Mouse (Mus musculus) telencephalon, adult 2 months (tissue): Measurements from ENCODE around the gene Adamts16.
A peak's percentile ranks its signal among the peaks of the same experiment; 100 is the strongest.

ENCODE experiments used
- DNase-seq: peaks from one replicate; pipeline ENCODE4 v3.0.0-alpha.2; 2011; ENCODE audit warnings: low read depth, low spot score

Adamts16 gene

GRCm38 (mm10) chr13:70832593-70833138 lies 8.9 kb downstream of the Adamts16 start:
- DNase-seq: no peak

GRCm38 (mm10) chr13:70831041-70831440 lies 10.6 kb downstream of the Adamts16 start:
- no peak for DNase-seq

DNA sequence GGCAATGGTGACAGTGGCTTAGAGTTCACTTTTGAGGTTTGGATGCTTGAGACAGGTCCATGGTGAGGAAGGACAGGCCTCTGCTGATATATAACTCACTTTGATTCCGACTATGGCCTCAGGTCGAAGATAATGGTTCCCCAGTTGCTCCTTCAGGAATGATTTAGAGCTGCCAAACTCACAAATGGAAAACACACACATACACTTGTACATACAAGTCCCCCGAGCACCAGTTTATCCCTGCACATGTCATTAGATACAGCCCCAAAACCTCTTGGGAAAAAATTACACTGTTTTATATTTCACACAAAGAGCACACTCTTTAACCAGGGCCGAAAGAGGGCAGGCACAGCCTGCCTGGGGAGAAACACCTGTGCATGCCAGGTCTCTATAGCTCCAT lies 14.1 kb downstream of the Adamts16 start:
- no peak for DNase-seq

- DNase-seq: no peak
Observed at GRCm38 (mm10) chr13:70825265-70825664, 16.3 kb downstream of the Adamts16 start.

DNA sequence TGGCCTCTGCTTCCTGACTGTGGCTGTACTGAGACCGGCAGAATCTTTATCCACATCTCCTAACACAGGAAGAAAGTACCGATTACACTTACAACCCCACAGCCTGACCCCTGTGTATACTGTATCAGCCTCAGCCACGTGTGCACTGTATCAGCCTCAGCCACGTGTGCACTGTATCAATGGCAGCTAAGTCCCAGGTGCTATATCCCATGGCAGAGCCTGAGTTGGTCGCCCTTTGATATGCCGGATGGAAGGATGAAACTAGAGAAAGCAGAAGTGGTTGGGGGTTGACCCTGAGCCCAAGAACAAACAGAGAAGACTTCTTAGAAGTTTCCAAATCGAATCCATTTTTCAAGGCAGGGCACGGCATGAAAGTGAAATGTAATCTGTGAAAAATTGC lies 17.9 kb downstream of the Adamts16 start:
- DNase-seq: no peak

GRCm38 (mm10) chr13:70818982-70819381 lies 22.6 kb downstream of the Adamts16 start:
- DNase-seq: no peak

DNA sequence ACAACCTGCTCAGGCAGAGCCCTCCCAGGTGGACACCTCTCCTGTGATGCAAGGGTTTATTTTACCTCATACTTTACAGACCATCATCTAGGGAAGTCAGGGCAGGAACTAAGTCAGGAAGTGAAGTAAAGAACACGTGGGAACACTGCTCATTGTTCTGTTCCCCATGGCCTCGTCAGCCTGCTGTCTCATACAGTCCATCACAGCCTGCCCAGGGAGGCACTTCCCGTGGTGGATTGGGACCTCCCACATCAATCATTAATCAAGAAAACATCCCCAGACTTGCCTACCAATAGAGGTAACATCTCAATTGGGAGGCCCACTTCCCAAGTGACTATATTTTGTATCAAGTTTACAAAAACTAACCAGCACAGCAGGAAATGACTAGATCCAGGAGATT lies 27.2 kb downstream of the Adamts16 start:
- DNase-seq: no peak

GRCm38 (mm10) chr13:70805506-70805905 lies 36.1 kb downstream of the Adamts16 start:
- DNase-seq: no peak

DNA sequence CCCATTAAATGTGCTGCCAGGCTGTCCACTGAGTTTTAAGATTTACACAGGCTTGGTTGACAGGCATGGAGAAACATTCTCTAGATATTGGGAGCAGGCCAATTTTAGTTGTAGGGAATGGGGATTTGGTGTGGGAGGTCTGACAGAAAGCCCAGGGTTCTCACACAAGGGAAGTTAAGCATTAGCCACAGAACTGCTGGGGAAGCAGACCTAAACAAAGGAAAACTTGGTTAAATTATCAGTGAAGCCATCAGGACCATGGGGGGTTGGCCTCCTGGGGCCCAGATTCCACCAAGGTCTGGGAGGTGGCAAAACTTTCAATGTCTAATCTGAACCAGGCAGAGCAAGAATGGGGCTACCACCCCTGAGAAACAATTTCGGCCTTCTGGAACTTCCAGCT lies 38.8 kb downstream of the Adamts16 start:
- DNase-seq: no peak

DNA sequence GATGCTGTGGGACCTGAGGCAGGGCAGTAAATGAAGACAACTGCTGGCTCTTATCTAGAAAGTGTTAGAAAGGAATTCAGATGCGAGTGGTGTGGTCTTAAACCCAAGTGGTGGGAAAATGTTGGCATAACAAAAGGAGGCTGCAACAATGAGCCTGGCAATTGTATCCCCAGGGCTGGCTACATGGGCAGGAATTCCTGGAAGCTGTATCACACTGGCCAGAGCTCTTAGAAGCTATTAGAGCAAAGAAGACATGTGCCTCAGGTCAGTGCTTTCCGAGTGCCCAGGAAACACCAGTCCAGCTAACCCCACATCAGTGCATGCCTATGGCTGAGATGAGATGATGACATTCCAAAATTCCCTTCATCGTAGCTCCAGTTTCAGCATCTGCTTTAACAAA lies 42.3 kb downstream of the Adamts16 start:
- DNase-seq: no peak

DNA sequence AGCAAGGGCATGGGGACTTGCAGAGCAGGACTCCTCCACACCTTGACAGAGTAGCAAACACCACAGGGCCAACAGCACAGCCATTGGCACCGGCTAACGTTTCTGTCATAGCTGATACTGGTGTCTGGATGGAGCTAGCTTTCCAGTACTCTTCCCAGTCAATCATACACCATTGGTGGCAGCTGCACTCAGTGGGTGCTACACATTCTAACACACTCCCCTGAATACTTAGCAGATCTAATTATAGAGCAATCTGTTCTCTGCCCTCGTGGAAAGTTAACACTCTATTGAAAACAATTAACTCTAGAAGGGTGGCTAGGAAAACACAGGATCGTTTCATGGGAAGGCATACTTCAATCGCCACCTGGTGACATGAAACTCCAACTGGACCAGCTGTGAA lies 43.2 kb downstream of the Adamts16 start:
- DNase-seq: peak; percentile 65

GRCm38 (mm10) chr13:70794074-70794572 lies 47.5 kb downstream of the Adamts16 start:
- peak; percentile 63 for DNase-seq

DNA sequence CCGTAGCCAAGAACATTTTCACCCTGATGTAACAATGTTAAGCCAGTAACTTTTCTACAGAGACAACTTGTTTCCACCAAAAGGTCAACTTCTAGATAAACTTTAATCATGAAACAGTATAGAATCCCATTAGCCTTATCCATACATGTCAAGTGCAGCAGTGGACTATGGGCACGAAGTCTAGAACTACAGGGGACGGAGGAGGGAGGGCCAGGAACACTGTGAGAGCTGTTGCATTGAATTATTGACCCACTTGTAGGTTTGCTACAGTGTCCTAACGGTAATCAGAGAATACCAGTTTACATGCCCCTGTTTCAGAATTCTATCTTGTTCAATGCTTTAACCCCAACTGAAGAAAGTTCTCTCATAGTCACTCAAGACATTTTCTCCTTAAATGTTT lies 48.0 kb downstream of the Adamts16 start:
- no peak for DNase-seq

- DNase-seq: no peak
Observed at GRCm38 (mm10) chr13:70792950-70793349, 48.7 kb downstream of the Adamts16 start.

DNA sequence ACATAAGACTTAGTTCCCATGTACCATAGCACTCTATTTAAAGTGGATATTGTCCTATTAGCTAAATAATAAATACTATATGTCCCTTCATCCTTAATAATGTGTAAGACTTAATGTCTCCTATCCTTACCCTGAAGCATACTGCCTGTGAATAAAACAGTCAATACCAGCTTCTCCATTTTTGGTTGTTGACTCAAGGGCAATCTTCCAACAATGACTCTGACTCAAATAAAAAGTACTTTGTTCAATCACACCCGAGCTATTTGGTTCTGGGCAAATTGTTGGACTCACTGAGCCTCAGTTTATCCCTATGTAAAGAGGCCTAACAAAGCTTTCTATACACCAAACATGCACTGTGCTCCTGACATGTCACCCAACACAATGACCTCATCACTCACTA lies 51.8 kb downstream of the Adamts16 start:
- DNase-seq: no peak

DNA sequence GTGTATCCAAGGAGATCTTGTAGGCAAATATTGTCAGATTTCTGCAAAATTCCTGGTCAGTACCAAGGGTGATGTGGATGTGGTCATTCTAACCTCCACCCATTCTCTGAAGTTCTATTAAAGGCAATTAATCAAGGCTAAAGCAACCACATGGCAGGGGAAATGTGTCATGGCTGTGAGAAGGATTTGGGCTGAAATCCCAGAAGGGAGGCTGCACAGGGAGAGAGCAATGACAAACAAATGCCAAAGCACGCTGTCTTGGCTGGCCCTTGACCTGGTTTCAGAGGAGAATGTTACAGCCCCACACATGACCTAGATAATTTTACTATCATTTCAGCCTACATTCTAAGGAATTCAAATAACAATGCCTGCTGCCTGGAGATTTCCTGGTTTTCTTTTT lies 52.6 kb downstream of the Adamts16 start:
- DNase-seq: no peak

DNA sequence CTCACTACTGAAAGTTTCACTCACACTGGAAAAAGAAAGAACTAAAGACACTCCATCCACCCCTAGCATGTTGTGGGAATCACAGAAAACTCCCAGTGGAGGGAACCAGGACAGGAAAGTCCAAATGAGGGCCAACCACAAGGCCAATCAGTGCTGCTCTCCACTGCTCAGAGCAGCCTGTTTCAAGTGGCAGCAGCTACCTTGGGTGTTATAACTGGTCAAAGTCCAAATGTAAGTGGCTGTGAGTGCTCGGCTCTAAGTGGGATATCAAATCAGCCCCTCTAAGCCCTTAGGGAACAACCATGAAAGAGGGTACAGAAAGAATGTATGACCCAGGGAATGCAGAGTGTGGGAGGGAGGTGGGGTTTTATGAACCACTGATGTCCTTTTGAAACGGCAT lies 56.5 kb downstream of the Adamts16 start:
- DNase-seq: no peak

GRCm38 (mm10) chr13:70784126-70784525 lies 57.5 kb downstream of the Adamts16 start:
- no peak for DNase-seq

DNA sequence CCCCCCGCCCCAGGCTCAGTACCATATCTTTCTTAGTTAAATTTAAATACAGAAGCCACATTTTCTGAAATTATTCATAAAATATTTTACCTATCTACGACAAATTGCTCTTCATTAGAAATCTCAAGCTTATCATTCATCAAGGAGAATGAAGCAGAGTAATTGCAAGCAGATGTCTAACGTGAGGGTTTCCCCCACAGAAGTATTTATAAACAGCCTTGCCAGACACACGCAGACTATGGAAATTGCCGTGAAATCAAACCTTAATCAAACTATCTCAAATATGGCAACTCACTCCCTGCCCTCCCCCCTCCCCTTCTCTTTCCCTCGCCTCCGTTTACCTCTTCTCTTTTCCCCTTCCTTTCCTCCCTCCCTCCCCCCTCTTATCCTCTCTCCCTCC lies 61.8 kb downstream of the Adamts16 start:
- no peak for DNase-seq

DNA sequence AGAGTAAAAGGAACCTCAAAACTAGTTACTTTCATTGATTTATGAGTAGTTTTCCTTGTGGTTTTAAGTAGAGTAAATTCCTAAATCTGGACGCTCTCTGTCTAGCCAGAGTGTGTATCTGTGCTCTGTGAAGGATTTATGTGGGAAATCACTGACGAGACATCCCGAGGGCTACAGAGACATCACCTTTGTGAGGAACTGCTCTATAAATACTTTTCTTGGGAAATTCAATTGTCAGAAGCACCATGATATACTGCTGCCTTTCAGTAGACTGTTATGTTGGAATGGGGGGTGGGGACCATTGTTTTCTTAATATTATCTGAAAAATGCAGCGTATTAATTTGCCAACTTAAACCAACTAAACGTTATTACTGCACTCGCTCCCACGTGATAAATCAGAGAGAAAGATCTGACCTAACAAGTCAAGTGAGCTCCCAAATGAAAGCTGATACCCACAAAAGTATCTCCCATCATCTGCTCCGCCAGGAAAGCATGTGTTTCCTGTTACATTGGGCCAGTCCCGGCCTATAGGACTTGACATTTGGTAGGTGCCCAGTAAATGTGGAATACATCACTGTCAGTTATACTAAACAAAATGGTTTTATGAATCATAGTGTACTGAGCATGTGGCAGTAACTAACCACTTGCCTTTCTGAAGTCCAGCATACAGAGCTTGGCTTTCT lies 62.6 kb downstream of the Adamts16 start:
- no peak for DNase-seq

GRCm38 (mm10) chr13:70771100-70771499 lies 70.5 kb downstream of the Adamts16 start:
- DNase-seq: no peak

DNA sequence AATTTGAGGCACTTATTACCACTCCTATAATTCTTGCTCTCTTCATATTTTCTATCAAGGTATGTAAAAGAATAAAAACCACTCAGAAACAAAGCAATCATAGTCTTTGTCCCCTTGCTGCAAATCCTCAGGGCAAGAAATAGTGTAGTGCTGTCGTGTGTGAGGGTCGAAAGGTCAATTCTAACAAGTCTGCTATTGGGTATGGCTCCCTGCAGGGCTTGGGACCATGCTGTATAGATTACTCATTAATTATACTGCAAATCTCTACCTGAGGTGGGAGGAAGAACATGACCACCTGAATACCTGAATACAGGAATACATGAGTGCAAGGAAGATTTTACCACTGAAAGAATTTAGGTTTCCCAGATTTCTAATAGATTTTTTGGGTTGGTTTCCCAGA lies 72.5 kb downstream of the Adamts16 start:
- no peak for DNase-seq

GRCm38 (mm10) chr13:70767462-70767861 lies 74.1 kb downstream of the Adamts16 start:
- peak; percentile 12 for DNase-seq

- no peak for DNase-seq
Observed at GRCm38 (mm10) chr13:70764682-70765081, 76.9 kb downstream of the Adamts16 start.
